Mouse (Mus musculus): Measurements from ENCODE around the gene Fgb.

DNA sequence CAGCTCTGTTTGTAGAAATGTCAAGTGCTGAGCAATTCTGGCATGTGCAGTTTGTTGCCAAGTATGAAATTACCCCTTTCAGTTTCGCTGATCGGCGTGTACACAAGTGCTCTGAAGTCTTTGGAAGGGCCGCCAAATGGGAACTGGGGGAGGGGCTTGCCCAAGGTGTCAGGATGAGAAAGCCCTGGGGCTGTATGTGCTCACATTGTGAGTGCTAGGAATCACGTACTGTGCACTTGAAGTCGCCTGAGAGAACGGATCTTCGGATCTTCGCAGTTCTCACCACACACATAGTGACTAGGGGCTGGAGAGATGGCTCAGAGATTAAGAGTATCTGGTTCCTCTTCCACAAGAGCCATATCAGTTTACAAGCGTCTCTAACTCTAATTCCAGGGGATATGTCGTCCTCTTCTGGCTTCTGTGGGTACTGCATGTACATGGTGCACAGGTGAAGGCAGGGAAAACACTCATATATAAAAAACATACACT, 30.9 kb upstream of the Fgb start:
- TF ChIP-seq CTCF (IDR thresholded peaks at IDR 0.05; ENCODE audit: insufficient read depth, low read depth, low read length) (no peak), POLR2A (IDR thresholded peaks at IDR 0.05; ENCODE audit: insufficient read depth, low read depth, low read length) (no peak)

All from olfactory bulb, adult 2 months (tissue).